Mouse (Mus musculus) megakaryocyte, embryonic 14.5 days (primary cell): ENCODE results near the gene Abcg4.

Experiments
- FLI1 ChIP-seq: IDR thresholded peaks from 2 replicates; pipeline ENCODE4 v1.6.1; 2012; ENCODE audit warnings: low read length, inconsistent platforms, mixed read lengths
- GATA1 ChIP-seq: IDR thresholded peaks from 3 replicates; pipeline ENCODE4 v1.6.1; 2012; ENCODE audit warnings: mixed read lengths, low read length, inconsistent platforms, borderline replicate concordance

DNA sequence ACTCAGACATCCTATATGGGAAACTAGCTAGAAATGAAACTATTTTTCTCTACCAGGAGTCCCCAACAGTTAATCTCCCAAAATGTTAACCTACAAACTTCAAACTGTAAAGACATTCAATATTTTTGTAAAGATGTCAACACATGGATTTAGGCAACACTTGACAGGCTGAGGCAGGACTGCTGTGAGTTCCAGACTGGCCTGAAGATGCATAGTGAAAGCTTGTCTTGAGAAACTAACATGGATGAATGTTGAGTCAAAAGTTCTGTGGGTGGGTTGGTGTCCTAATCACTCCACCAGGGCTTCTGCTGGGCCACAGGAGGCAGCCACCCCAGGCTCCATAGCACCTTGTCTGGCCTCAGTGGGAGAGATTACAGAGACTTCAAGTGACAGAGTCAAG, 56.8 kb downstream of the Abcg4 start:
- TF ChIP-seq GATA1: no peak
- TF ChIP-seq FLI1: no peak
